Mouse (Mus musculus): Measurements from ENCODE around the gene Ykt6.

GRCm38 (mm10) chr11:6011879-6012278 is 56.4 kb downstream of the Ykt6 start:
- no peak for TF ChIP-seq CTCF (IDR thresholded peaks at IDR 0.05)
- no peak for TF ChIP-seq POLR2A (IDR thresholded peaks at IDR 0.05; ENCODE audit: insufficient read depth, low read depth, low read length)
- no peak for TF ChIP-seq EP300 (IDR thresholded peaks at IDR 0.05; ENCODE audit: insufficient read depth, low read depth, low read length)
